Mouse (Mus musculus) stomach, postnatal 0 days (tissue): Measurements from ENCODE around the gene Zfp963. TPM values are rescaled to one million over a fixed set of nuclear protein-coding genes. Genes with fewer than 3 reads are reported as not detected.

Experiments
- ATAC-seq: fragments of 200-750 bp; cut with Nextera tagmentation; 2 replicates; pipeline ENCODE4 v1.8.0; 2017; ENCODE audit not compliant: low FRiP score, low TSS enrichment
- DNase-seq: peaks from one replicate; pipeline ENCODE4 v3.0.0-alpha.2; 2016; ENCODE audit warnings: low spot score
- H3K27ac ChIP-seq: fragments of 300-500 bp; sonication (generic); replicated peaks from 2 replicates; pipeline ENCODE4 v1.5.1; 2014; ENCODE audit warnings: mild to moderate bottlenecking, control low read depth
- H3K27me3 ChIP-seq: fragments of 300-500 bp; sonication (generic); 2 replicates; pipeline ENCODE4 v1.6.1; 2014; ENCODE audit warnings: low read length; ENCODE audit not compliant: control insufficient read depth, insufficient read depth
- H3K36me3 ChIP-seq: fragments of 300-500 bp; sonication (generic); 2 replicates; pipeline ENCODE4 v1.6.1; 2014; ENCODE audit warnings: low read length, mixed read lengths; ENCODE audit not compliant: control insufficient read depth, insufficient read depth
- H3K4me1 ChIP-seq: fragments of 300-500 bp; sonication (generic); replicated peaks from 2 replicates; pipeline ENCODE4 v1.6.1; 2014; ENCODE audit warnings: antibody characterized with exemption; ENCODE audit not compliant: control insufficient read depth, insufficient read depth
- H3K4me2 ChIP-seq: fragments of 300-500 bp; sonication (generic); replicated peaks from 2 replicates; pipeline ENCODE4 v1.6.1; 2014; ENCODE audit warnings: low read depth, mild to moderate bottlenecking, control low read depth, moderate library complexity
- H3K4me3 ChIP-seq: fragments of 300-500 bp; sonication (generic); 2 replicates; pipeline ENCODE4 v1.5.1; 2014; ENCODE audit warnings: low read depth, low read length, control low read depth
- H3K9ac ChIP-seq: fragments of 300-500 bp; sonication (generic); 2 replicates; pipeline ENCODE4 v1.6.1; 2014; ENCODE audit warnings: mild to moderate bottlenecking, low read length, control low read depth, mixed read lengths
- H3K9me3 ChIP-seq: fragments of 300-500 bp; sonication (generic); 2 replicates; pipeline ENCODE4 v1.6.1; 2016; ENCODE audit warnings: low read length; ENCODE audit not compliant: control insufficient read depth
- CTCF ChIP-seq: IDR thresholded peaks from 2 replicates; pipeline ENCODE4 v1.5.1; 2016; ENCODE audit warnings: antibody characterized with exemption, low read depth, mild to moderate bottlenecking, moderate library complexity
- EP300 ChIP-seq: optimal IDR thresholded peaks from 2 replicates; pipeline ENCODE3; 2016; ENCODE audit warnings: antibody characterized with exemption
- WGBS: fragments of 180-500 bp; shearing (Covaris S2); extraction: QIAGEN DNeasy Blood & Tissue Kit; methylation state at CpG from one replicate; pipeline ENCODE4 v1.1.7; 2014; 5-methylcytosine and 5-hydroxymethylcytosine counted together
- polyA plus RNA-seq: library from polyadenylated mRNA; unstranded; fragments of >200 nt; fragmentation: Nextera tagmentation; extraction: Ambion mirVana; gene quantifications from 2 replicates; pipeline ENCODE4 v1.2.1, GENCODE M21; 2015

Zfp963 gene
- polyA plus RNA-seq, 1 experiment from 2014 or later: 3.3 TPM

DNA sequence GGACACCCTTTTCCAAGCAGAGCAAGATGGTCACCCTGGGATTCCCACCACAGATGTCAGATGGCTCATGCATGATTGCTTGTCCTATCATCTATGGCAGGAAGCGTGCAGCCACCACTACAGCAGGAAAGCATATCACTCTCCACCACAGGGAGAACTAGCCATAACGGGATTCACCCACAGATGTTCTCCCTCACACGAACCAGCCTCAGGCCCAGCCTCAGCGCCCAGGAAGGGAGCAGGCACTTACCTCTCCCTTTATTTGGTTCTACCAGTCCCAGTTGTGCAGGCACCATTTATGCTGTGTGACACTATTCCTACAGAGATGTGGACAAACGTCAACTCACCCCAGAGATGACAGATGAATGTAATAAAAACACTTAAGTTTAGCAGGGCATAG, 39.3 kb upstream of the Zfp963 start:
- Histone ChIP-seq H3K4me1 (no peaks in the 10 kb centered on the region), H3K9ac (no peak overlapping the region), H3K36me3 (peaks cover 4% of the 10 kb centered on the region; the same call in 1 of the 2 replicates), H3K9me3 (no peaks in the 10 kb centered on the region), H3K27me3 (no peaks in the 10 kb centered on the region), H3K4me3 (no peak overlapping the region), H3K4me2 (no peak overlapping the region), H3K27ac (no peak overlapping the region)
- DNase-seq (no peak), ATAC-seq (no peak)
- no peak for TF ChIP-seq CTCF
- TF ChIP-seq EP300: no peak
- WGBS: 81% methylated on average over 5 of the region's 5 CpGs

DNA sequence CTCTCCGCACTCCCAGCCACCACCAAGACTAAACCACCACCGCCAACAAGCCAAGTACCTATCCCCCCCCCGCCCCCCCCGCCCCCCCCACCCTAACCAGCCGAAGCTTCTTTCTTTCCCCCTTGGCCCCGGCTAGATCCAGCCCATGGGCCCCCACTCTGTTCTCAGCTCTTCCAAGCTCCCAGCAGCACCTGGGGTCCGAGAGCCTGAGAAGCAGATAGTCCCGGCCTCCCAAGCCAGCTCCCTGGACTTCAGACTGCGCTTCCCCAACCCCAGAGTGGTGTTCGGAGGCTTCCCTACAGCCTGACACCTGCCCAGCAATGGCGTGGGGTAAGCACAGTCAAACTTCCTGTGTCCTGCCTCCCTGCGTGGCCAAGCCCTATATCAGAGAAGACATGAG, 27.3 kb upstream of the Zfp963 start:
- no peak overlapping the region for H3K4me2 ChIP-seq
- TF ChIP-seq EP300 (no peak), CTCF (no peak)
- ATAC-seq: no peak
- no peaks in the 10 kb centered on the region; the same call in 1 of the 2 replicates for H3K4me1 ChIP-seq
- no peaks in the 10 kb centered on the region for H3K36me3 ChIP-seq
- WGBS: 61% methylated on average over 9 of the region's 12 CpGs
- H3K27me3 ChIP-seq: no peaks in the 10 kb centered on the region
- H3K4me3 ChIP-seq: no peak overlapping the region
- peak; percentile 11 for DNase-seq
- no peak overlapping the region for H3K27ac ChIP-seq
- no peaks in the 10 kb centered on the region for H3K9me3 ChIP-seq
- H3K9ac ChIP-seq: no peak overlapping the region

DNA sequence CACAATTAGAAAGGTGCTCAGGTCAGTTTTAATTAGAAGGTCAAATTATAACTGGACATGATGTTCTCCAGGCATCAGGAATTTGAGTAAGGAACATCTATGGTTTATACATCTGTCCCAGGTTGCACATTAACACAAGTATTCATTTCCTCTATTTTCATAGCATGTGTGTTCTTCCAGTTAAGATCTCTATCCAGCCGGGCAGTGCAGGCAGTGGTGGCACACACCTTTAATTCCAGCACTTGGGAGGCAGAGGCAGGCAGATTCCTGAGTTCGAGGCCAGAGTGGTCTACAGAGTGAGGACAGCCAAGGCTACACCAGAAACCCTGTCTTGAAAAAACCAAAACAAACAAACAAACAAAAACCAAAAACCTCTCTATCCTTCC, 25.4 kb upstream of the Zfp963 start:
- no peaks in the 10 kb centered on the region; the same call in 1 of the 2 replicates for H3K4me1 ChIP-seq
- H3K4me3 ChIP-seq: peak overlapping the region; percentile 82; the same call in 1 of the 2 replicates
- no peak overlapping the region for H3K27ac ChIP-seq
- no peaks in the 10 kb centered on the region for H3K27me3 ChIP-seq
- peaks cover under 1% of the 10 kb centered on the region; the same call in 1 of the 2 replicates for H3K36me3 ChIP-seq
- WGBS: 45% methylated on average over 2 of the region's 2 CpGs
- ATAC-seq: no peak
- no peak for DNase-seq
- 0 out of 2 replicates have a peak overlapping the region, but pooled peaks have one; percentile 12 for H3K4me2 ChIP-seq
- H3K9me3 ChIP-seq: no peaks in the 10 kb centered on the region
- H3K9ac ChIP-seq: no peak overlapping the region
- TF ChIP-seq EP300 (no peak), CTCF (no peak)

DNA sequence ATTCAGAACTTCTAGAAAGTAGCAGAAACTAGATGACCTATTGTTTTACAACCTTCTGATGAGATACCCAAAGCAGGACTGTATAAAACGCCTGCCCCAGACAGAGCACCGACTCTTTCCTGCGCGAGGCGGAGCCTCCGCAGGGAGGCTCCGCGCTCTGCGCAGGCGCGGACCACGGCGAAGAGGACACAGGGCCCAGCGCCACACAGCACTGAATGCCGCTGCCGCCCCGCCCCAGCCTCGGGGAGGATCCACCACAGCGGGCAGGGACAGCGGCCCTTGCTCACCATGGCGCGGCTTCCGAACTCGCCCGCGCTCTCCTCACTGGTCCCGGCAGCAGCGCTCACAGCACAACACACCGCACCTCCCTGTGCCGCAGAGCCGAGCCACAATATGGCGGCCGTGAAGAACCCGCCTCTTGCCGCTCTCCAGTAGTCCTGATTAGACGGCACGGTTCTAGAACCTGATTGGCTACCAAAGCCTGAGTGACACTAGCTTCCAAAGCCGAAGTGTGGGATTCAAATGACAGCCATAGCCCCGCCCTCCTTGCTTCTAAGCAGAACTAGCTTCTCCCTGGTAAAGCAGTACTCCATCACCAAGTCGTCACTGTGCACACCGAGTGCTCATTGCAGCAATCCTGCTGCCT, 24.9 kb upstream of the Zfp963 start, which contains the start of gene Gm20422:
Gm20422 (minus strand) TSS at position 384 of the 646 bp plus-strand sequence.
- H3K36me3 ChIP-seq: peaks cover 3% of the 10 kb centered on the region; the same call in 1 of the 2 replicates
- DNase-seq: peak; percentile 92
- peak within 1 kb of the TSS; percentile 96 for H3K9ac ChIP-seq
- WGBS: under 1% methylated on average over 37 of the region's 41 CpGs
- no peaks in the 10 kb centered on the region; the same call in 1 of the 2 replicates for H3K4me1 ChIP-seq
- no peaks in the 10 kb centered on the region for H3K27me3 ChIP-seq
- H3K9me3 ChIP-seq: no peaks in the 10 kb centered on the region
- H3K4me2 ChIP-seq: peak within 1 kb of the TSS; percentile 50
- H3K4me3 ChIP-seq: peak within 1 kb of the TSS; percentile 82
- TF ChIP-seq CTCF: 0 out of 2 replicates have a peak, but pooled peaks have one; percentile 17
- no peak for TF ChIP-seq EP300
- ATAC-seq: peak; percentile 100
- peak within 1 kb of the TSS; percentile 100 for H3K27ac ChIP-seq

DNA sequence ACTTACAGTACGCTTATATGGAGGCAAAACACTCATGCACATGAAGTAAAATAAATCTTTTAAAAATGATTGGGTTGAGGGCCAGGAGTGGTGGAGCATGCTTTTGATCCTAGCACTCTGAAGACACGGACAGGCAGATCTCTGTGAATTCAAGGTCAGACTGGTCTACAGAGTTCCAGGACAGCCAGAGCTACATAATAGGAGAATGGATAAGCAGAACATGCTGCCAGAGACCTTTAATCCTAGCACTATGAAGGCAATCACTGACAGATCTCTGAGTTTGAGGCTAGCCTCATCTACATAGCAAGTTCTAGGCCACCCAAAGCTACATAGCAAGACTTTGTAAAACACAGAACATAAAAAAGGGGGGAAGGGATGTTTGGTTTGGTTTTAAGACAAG, 22.3 kb upstream of the Zfp963 start:
- no peaks in the 10 kb centered on the region for H3K9me3 ChIP-seq
- 78% methylated on average over 2 of the region's 2 CpGs for WGBS
- ATAC-seq: no peak
- H3K4me1 ChIP-seq: no peaks in the 10 kb centered on the region; the same call in 1 of the 2 replicates
- H3K4me2 ChIP-seq: no peak overlapping the region
- H3K36me3 ChIP-seq: peaks cover 13% of the 10 kb centered on the region
- H3K9ac ChIP-seq: peak overlapping the region; percentile 23; the same call in 1 of the 2 replicates
- H3K4me3 ChIP-seq: no peak overlapping the region
- H3K27ac ChIP-seq: no peak overlapping the region
- TF ChIP-seq EP300 (no peak), CTCF (no peak)
- DNase-seq: no peak
- no peaks in the 10 kb centered on the region for H3K27me3 ChIP-seq

DNA sequence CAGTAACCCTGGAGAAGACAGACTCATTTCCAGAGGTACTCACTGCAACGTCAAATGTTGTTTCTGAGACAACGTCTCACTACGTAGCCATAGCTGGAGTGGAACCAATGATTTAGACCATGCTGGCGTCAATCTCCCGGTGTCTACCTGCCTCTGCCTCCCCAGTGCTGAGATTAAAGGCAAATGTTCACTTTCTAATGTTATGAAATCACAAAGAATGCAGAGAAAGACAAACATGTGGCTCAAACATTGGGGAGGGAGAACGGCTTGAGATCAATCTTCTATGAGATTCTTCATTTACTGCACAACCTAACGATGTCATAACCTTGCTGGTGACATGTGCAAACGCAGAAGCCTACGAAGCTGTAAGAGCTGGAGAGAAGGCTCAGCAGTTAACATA, 21.5 kb upstream of the Zfp963 start:
- Histone ChIP-seq H3K9me3 (0 out of 2 replicates have a peak, but pooled peaks cover 3% of the 10 kb centered on the region), H3K4me2 (no peak overlapping the region), H3K27me3 (no peaks in the 10 kb centered on the region), H3K9ac (no peak overlapping the region), H3K27ac (no peak overlapping the region), H3K4me1 (no peaks in the 10 kb centered on the region; the same call in 1 of the 2 replicates), H3K36me3 (peaks cover 20% of the 10 kb centered on the region), H3K4me3 (no peak overlapping the region)
- TF ChIP-seq EP300 (no peak), CTCF (no peak)
- WGBS: 79% methylated on average over 9 of the region's 9 CpGs
- ATAC-seq (no peak), DNase-seq (no peak)
